Mouse (Mus musculus): ENCODE results near the gene Msh5. TPM values are rescaled to one million over a fixed set of nuclear protein-coding genes. Genes with fewer than 3 reads are reported as not detected.

The Msh5 gene
- total and polyA plus RNA-seq, 3 experiments, result 26.3 to 29.0 TPM; not detected in 1

GRCm38 (mm10) chr17:35028315-35028714 lies 18.2 kb downstream of the Msh5 start:
- Histone ChIP-seq H3K4me3 (ENCODE audit: control insufficient read depth in 1 of 2, insufficient read depth in 1 of 2, low read depth in 2 of 2, low read length in 2 of 2) (no peak overlapping the region), H3K36me3 (ENCODE audit: control insufficient read depth in 1 of 2, insufficient read depth in 2 of 2, low read length in 2 of 2) (peaks cover 0 to 34% of the 10 kb centered on the region in 2 experiments; a peak in 2 of 4 replicates), H3K4me1 (ENCODE audit: control insufficient read depth in 1 of 2, insufficient read depth in 2 of 2, low read length in 2 of 2) (peaks cover 9 to 40% of the 10 kb centered on the region in 2 experiments; a peak in 3 of 4 replicates), H3K27me3 (ENCODE audit: control insufficient read depth in 1 of 2, insufficient read depth in 2 of 2, low read length in 2 of 2) (no peaks in the 10 kb centered on the region), H3K9me3 (replicated peaks; ENCODE audit: insufficient read depth, low read length) (no peaks in the 10 kb centered on the region), H3K9ac (ENCODE audit: control insufficient read depth, low read depth, low read length, poor library complexity, severe bottlenecking) (peak overlapping the region; percentile 77), H3K79me2 (ENCODE audit: control insufficient read depth, insufficient read depth, low read length, poor library complexity) (peaks cover 36% of the 10 kb centered on the region), H3K27ac (ENCODE audit: control insufficient read depth, low read depth, low read length) (peak overlapping the region; percentile 85)
- peak; percentile 58 for DNase-seq (ENCODE audit: low read depth, low spot score)
- TF ChIP-seq ELF1 (IDR thresholded peaks at IDR 0.05; ENCODE audit: low read depth, low read length) (no peak), ZMIZ1 (IDR thresholded peaks at IDR 0.05; ENCODE audit: low read depth, low read length) (no peak), MYB (IDR thresholded peaks at IDR 0.05; ENCODE audit: low read depth, low read length) (peak; percentile 57; the same call in 1 of the 2 replicates), NRF1 (IDR thresholded peaks at IDR 0.05; ENCODE audit: insufficient read depth, low read depth, low read length, poor library complexity, severe bottlenecking) (no peak), POLR2A (IDR thresholded peaks at IDR 0.05; ENCODE audit: control insufficient read depth in 1 of 2, insufficient read depth in 1 of 2, low read depth in 1 of 2, low read length in 2 of 2, poor library complexity in 1 of 2) (no peak), USF1 (IDR thresholded peaks at IDR 0.05; ENCODE audit: low read depth, low read length) (no peak), BHLHE40 (IDR thresholded peaks at IDR 0.05; ENCODE audit: borderline replicate concordance, low read depth, low read length) (no peak), MAFK (IDR thresholded peaks at IDR 0.05; ENCODE audit: borderline replicate concordance, low read depth, low read length) (no peak), POLR2AphosphoS5 (IDR thresholded peaks at IDR 0.05; ENCODE audit: borderline replicate concordance, low read depth, low read length) (no peak), RCOR1 (IDR thresholded peaks at IDR 0.05; ENCODE audit: low read depth, low read length) (no peak), MEF2A (IDR thresholded peaks at IDR 0.05; ENCODE audit: extremely low read depth, insufficient replicate concordance, low read depth, low read length, poor library complexity, severe bottlenecking) (no peak), KAT2A (conservative IDR thresholded peaks at IDR 0.05; ENCODE audit: low read depth, low read length) (no peak), POLR2AphosphoS2 (IDR thresholded peaks at IDR 0.05; ENCODE audit: low read length) (no peak), MAX (IDR thresholded peaks at IDR 0.05; ENCODE audit: low read length) (0 out of 2 replicates have a peak, but pooled peaks have one; percentile 11), SMC3 (IDR thresholded peaks at IDR 0.05; ENCODE audit: low read depth, low read length) (no peak), TBP (IDR thresholded peaks at IDR 0.05; ENCODE audit: low read depth, low read length) (no peak), CTCF (IDR thresholded peaks at IDR 0.05 in 2 of 3, conservative IDR thresholded peaks at IDR 0.05 in 1 of 3; ENCODE audit: control insufficient read depth in 1 of 3, insufficient read depth in 1 of 3, low read depth in 2 of 3, low read length in 3 of 3, poor library complexity in 1 of 3, severe bottlenecking in 1 of 3) (no peak), JUND (IDR thresholded peaks at IDR 0.05; ENCODE audit: low read depth, low read length) (no peak), TCF12 (IDR thresholded peaks at IDR 0.05; ENCODE audit: low read depth, low read length) (no peak), UBTF (IDR thresholded peaks at IDR 0.05; ENCODE audit: borderline replicate concordance, insufficient read depth, low read depth, low read length) (no peak), ZC3H11A (IDR thresholded peaks at IDR 0.05; ENCODE audit: low read depth, low read length) (no peak), E2F4 (IDR thresholded peaks at IDR 0.05; ENCODE audit: borderline replicate concordance, low read depth, low read length) (no peak), ZNF384 (IDR thresholded peaks at IDR 0.05; ENCODE audit: low read depth, low read length) (no peak), USF2 (IDR thresholded peaks at IDR 0.05; ENCODE audit: borderline replicate concordance in 1 of 2, insufficient read depth in 1 of 2, low read depth in 1 of 2, low read length in 2 of 2) (no peak), NELFE (IDR thresholded peaks at IDR 0.05; ENCODE audit: low read depth, low read length) (no peak), HCFC1 (IDR thresholded peaks at IDR 0.05; ENCODE audit: low read depth, low read length) (no peak), GABPA (IDR thresholded peaks at IDR 0.05; ENCODE audit: low read depth, low read length) (no peak), TAL1 (IDR thresholded peaks at IDR 0.05; ENCODE audit: low read length) (peak; percentile 68), RAD21 (IDR thresholded peaks at IDR 0.05; ENCODE audit: low read depth, low read length) (no peak), EP300 (IDR thresholded peaks at IDR 0.05; ENCODE audit: low read depth in 1 of 2, low read length in 2 of 2) (peak; percentile 39 to 74), CHD2 (IDR thresholded peaks at IDR 0.05; ENCODE audit: low read length) (no peak), GATA1 (IDR thresholded peaks at IDR 0.05; ENCODE audit: low read depth, low read length) (peak; percentile 42; the same call in 1 of the 2 replicates), ETS1 (IDR thresholded peaks at IDR 0.05; ENCODE audit: low read depth, low read length) (peak; percentile 81), ZKSCAN1 (IDR thresholded peaks at IDR 0.05; ENCODE audit: low read depth, low read length) (no peak), SIN3A (IDR thresholded peaks at IDR 0.05; ENCODE audit: low read length) (peak; percentile 45), MAZ (IDR thresholded peaks at IDR 0.05; ENCODE audit: low read depth, low read length) (no peak), CHD1 (IDR thresholded peaks at IDR 0.05; ENCODE audit: low read depth, low read length) (no peak), MYC (IDR thresholded peaks at IDR 0.05; ENCODE audit: low read depth, low read length) (no peak)

Measured in MEL (cell line).